Mouse (Mus musculus): Measurements from ENCODE around the gene Zfp108.
A peak's percentile ranks its signal among the peaks of the same experiment; 100 is the strongest.

Zfp108 gene

DNA sequence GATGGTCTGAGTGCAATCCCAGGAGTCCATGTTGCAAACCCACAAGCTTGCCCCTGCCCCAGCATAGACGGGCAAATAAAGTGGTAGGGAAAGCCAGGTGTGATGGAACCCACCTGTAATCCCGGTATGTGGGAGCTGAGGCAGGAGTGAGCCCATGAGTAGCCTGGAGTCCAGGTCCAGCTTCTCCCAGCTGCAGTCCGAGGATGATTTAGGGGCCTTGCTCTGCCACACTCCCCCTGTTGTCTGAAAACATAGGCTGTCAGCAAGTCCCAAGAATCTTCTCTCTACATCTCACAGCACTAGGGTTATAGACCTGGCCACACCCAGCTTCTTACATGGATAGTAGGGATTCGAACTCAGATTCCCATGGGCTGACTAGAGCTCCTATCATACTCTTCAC lies 32.3 kb downstream of the Zfp108 start:
- DNase-seq = no peak

DNA sequence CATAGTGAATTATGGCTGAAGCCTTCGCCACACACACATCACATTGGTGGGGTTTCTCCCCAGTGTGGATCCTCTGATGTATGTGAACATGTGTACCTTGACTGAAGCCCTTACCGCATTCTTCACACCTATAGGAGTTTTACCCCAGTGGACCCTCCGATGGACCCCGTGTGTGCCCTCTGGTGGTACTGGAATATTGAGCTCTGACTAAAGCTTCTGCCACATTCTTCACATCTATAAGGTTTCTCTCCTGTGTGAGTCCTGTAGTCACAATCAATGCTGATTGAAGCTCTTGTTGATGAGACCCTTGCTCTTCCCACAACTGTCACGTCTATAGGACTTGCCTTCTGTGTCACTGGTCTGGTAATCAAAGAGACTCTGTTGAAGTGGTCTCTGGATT lies 33.1 kb downstream of the Zfp108 start:
- peak in 1 of 2 experiments; percentile 36 for DNase-seq

DNA sequence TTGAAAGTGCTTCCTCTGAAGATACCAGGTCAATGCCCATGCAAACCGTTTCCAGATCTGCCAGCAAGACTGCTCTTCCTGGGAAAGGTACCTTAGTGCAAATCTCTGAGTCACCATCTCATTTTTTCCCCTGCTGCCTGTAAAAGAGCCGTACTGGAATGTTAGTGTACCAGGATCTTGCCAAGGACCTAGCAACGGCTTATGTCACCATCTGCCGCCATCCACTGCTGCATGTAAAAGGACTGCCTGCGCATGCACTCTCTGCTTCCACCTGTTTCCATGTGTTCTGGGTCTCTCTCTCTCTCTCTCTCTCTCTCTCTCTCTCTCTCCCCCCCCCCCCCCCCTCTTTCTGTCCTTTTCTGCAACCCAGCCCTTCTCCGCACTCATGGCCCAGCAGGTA lies 33.9 kb downstream of the Zfp108 start:
- DNase-seq = no peak

DNA sequence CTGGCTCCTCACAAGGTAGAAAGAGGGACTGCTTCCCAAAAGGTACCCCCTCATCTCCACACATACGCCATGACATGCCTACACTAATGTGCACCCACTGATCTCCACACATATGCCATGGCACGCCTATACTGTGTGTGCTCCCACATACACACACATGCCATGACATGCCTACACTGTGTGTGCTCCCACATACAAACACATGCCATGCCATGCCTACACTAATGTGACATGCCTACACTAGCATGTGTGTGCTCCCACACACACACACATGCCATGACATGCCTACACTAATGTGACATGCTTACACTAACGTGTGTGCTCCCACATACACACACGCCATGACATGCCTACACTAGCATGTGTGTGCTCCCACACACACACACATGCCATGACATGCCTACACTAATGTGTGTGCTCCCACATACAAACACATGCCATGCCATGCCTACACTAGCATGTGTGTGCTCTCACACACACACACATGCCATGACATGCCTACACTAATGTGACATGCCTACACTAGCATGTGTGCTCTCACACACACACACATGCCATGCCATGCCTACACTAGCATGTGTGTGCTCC lies 35.6 kb downstream of the Zfp108 start:
- no peak for DNase-seq

DNA sequence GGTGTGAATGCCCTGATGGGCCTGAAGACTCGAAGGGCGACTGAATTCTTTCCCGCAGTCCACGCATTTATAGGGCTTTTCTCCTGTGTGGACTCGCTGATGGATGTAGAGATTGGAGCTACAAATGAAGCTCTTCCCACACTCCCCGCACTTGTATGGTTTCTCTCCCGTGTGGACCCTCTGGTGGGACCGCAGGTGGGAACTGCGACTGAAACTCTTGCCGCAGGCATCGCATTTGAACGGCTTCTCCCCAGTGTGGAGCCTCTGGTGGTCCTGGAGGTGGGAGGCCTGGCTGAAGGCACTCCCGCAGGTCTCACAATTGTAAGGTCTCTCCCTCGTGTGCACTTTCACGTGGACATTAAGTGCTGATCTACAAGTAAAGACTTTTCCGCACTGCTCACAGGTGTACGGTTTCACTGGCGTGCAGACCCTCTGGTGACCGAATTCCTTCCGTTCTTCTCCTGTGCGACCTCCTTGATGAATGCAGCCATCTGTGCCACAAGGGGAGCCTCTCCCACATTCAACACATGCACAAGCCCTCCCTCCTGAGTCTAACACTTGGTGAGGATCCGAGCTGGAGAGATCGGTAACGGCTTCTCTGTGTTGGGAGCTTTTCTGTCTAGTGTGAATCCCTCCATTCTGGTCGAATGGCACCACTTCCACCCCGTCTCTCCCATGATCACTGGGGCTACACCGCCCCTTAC lies 36.9 kb downstream of the Zfp108 start:
- DNase-seq = no peak

DNA sequence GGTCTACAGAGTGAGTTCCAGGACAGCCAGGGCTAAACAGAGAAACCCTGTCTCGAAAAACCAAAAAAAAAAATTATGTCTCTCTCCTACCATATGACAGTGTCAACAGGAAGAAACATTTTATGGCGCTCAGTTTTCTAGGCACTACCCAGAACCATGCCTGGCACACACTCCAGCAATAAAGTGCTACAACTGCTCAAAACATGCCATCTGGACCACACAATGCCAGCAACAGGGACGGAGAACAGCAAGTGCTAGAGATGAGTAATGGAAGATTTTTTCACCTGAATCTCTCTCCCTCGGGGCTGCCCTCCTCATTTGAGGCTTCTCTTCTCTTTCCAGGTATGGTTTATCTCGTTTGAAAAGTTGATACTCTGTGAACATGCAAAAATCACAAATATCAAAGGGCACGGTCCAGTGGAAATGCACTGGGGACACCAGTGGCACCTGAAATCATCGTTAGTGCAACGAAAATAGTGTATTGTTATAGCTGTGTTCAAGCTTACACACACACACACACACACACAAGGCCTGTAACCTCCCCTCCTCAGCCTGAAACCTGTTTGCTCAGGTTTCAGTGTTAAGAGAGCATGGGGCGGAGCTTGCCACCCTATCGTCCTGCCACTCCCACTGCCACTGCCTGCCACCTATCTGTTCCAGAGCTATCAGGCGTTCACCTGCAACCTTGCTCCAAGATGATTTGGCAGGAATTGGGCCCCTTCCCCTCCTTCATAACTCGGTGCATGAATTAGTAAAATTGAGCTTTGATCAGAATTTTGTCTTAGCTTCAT lies 38.7 kb downstream of the Zfp108 start:
- no peak for DNase-seq

DNA sequence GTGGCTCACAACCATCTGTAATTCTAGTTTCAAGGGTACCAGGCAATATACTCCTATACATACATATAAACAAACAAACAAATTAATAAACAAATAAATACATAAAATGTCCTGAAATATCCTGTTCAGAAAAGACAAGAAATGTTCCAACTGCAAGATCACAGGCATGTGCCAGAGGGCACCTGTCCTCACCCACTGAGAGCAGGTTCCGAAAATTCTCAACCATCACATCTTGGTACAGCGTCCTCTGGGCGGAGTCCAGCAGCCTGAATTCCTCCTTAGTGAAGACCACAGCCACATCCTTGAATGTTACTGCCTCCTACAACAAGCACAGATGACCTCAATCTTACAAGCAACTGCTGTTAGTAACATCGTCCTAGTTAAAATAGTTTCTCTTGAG lies 40.2 kb downstream of the Zfp108 start:
- no peak for DNase-seq

DNA sequence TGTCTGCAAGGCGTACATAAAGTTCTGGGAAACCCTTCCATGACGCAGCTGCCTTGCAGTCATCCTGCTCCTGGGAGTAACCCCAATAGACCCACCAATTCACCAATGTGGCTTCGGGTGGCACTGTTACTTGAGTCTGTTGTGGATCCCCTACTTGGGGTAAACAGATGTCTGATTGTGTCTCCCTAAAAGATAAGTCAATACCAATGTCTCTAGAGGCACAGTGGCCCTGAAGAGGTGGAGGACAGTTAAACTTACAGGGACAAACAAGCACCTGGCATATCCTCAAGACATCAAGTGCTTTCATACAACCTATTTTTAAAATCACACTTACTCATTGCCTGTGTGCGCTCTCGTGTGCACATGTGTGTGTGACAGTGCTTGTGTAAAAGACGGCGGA lies 40.8 kb downstream of the Zfp108 start:
- DNase-seq = no peak

DNA sequence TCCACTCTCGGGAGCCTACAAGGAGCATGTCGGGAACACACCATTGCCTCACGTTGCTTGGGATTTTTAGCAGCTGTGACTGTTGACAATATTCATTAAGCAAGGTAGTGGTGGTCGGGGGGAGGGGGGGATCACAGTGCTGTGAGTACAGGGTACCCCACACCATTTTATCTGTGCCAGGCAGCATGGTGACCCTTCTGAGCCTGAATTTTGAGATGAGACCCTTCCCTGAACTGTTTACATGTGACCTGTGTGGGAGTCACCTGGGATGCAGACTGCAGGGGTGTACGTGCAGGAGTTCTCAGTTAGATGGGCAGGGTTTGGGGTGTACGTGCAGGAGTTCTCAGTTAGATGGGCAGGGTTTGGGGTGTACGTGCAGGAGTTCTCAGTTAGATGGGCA lies 41.8 kb downstream of the Zfp108 start:
- DNase-seq = no peak

DNA sequence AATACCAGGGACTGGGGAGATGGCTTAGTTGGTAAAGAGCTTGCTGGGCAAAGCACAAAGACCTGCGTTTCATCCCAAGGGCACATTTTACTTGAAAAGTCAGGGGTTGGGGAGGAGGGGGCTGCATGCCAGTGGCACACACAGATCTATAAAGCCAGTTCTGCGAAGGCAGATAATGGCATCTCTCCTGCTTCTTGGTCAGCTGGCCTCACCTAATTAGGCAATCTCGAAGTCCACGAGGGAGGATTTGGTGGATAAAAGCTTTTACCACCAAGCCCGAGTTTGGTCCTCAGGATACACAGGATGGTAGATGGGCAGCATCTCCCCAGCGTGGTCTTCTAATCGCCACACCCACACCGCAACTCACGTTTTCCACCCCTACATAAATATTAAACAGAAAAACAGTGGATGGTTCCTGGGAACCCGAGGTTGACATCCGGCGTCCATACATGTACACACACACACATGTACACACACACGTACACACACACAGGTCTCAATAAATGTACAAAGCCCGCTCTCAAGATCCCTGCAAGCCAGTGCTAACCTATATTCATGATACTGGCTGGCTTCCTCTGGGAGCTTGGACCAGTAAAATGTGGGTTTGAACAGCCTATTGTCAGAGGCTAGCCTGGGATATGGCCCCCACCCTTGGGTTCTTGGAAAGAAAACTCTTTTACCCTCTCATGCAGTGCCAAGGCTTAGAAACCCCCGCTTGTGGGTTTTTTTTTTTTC lies 42.9 kb downstream of the Zfp108 start:
- no peak for DNase-seq

DNA sequence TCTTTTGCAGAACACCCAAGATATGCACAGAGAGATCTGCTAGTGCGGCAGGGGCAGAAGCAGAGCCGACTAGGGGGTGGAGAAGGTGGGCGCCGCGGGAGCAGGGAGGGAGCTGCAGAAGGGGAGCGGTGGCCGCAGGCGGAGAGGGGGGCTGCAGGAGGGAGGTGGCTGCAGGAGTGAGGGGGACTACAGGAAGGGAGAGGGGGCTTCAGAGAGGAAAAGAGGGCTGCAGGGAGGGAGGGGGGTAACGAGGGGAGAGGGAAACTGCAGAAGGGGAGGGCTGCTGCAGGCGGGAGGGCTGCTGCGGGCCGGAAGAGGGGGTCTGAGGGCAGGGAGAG lies 44.0 kb downstream of the Zfp108 start:
- no peak for DNase-seq

DNA sequence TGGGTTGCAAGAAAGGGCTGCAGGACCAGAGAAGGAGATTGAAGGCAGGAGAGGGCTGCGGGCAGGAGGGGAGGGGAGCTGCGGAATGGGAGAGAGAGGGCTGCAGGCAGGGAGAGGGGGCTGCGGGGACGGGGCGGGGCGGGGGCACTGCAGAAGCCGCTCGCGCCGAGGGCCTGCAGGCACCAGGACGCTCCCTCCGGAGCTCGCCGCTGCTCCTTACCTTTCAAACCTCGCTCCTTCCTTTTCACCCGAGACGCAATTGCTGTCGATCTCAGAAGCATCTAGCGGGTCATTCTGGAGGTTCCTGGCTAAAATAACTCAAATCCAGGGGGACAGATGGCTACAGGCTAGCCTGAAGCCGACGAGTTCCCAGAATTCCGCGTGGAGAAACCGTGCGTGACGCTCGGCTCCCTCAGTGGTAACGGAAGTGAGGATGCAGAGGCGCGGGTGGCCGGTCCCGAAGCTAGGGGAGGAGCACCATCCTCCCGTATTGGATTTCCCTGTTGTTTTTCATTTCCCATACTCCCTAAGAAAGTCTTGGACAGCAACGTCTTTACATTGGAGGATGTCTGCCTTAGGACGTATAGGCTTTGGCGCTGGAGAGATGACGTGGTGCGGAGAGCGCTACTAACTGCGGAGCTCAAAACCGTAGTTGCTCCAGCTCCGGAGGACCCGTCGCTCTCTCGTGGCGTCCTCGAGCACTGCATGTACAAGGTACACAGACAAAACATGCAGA lies 44.5 kb downstream of the Zfp108 start:
- DNase-seq = peak; percentile 74 to 82

DNA sequence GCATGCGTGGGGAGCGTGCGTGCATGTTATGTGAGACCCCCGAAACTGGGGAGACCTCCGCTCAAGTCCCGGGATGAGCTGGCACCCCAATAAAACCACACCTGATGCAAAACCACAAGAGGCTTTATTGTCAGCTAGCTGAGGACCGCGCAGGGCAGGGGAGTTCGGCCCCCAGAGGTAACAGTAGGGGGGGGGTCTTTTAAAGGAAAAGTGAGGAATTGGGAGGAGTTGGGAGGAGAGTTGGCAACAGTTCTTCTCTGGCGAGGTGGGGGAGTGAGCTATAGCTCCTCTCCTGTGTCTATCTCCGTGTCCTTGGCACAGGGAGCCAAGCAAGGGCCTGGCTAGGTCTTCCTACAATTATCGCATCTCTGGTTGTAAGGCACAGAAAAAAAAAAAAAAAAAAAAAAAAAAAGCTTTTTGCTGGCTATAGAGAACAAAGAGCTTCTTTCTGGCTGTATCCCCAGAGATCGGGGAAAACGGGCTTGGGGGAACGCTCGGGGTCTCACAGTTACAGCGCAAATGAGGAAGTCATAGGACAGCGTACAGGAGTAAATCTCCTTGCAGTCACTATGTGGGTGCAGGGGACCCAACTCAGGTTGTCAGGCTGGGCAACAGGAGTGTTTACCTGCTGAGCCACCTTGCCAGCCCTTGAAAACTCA lies 45.4 kb downstream of the Zfp108 start:
- DNase-seq = no peak

DNA sequence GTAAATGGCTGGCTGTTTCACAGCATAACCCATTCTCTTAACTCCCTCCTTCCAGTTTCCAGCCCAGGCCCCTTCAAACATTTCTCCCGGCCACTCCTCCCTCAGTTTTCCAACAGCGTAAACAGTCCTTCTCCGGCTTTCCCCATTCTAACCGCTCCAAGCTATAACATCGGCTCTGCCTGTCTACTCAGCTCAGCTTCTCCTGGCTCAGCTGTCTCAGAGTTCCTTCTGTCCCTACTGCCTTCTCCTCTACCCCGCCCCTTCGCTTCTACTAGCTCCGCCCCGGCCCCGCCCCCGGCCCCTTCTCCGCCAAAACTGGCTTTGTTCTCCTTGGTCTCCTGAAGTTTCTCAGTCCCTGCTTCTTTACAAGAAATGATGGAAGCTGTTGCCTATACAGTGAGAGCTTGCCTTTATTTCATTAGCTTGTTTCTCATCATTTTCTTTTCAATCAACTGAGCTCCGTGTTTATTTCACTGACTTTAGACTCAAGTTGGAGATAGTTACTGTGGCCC lies 46.2 kb downstream of the Zfp108 start, which contains the start of gene Zfp61:
TSS of gene Zfp61 (minus strand) at position 462 of the 512 bp plus-strand sequence.
- DNase-seq = peak; percentile 51 to 69
